Mouse (Mus musculus) liver, embryonic 18 days (tissue): ENCODE measurements around the gene Calr4. TPM values are rescaled to one million over a fixed set of nuclear protein-coding genes. Genes with fewer than 3 reads are reported as not detected.

Experiments
- polyA plus RNA-seq: library from polyadenylated mRNA; depleted of rRNA; stranded (reverse); fragments of >200 nt; gene quantifications from 2 replicates; pipeline ENCODE4 v1.2.3, GENCODE M21; 2012; rRNA removed

Calr4 gene
- 0.05 and 0.12 TPM in 2 replicates for polyA plus RNA-seq

GRCm38 (mm10) chr4:109234185-109234584 lies at the start of gene Calr4:
Calr4 (plus strand) TSS chr4:109234485.

GRCm38 (mm10) chr4:109201582-109202424 lies 32.5 kb upstream of the Calr4 start, which contains the start of gene Osbpl9:
Osbpl9 (minus strand) TSS chr4:109202272.

GRCm38 (mm10) chr4:109279689-109280458 lies 45.6 kb downstream of the Calr4 start, which contains the start of gene Eps15:
Eps15 (plus strand) TSS chr4:109280268.

Other genes with a start within 250 kb of the Calr4 start
- gene Nrd1, start 233.8 kb upstream of the Calr4 start, polyA plus RNA-seq, result 34.2 and 35.9 TPM in 2 replicates
- gene Osbpl9, start 32.2 kb upstream of the Calr4 start, polyA plus RNA-seq, result 25.2 and 25.5 TPM in 2 replicates
- 14.6 and 16.9 TPM in 2 replicates for gene Eps15, start 45.8 kb downstream of the Calr4 start, polyA plus RNA-seq
- 2.4 and 3.1 TPM in 2 replicates for gene Ttc39a, start 172.1 kb downstream of the Calr4 start, polyA plus RNA-seq